Mouse (Mus musculus): Measurements from ENCODE around the gene Ky.

Ky gene

GRCm38 (mm10) chr9:102504716-102505378, 703 bp upstream of the Ky start:
- no peak for DNase-seq

- no peak for DNase-seq
Measured at GRCm38 (mm10) chr9:102508315-102508714, 2.8 kb downstream of the Ky start.

- DNase-seq = no peak
Measured at GRCm38 (mm10) chr9:102511423-102511822, 5.9 kb downstream of the Ky start.

- no peak for DNase-seq
Measured at GRCm38 (mm10) chr9:102513578-102513977, 8.0 kb downstream of the Ky start.

GRCm38 (mm10) chr9:102518443-102518842, 12.9 kb downstream of the Ky start:
- DNase-seq = no peak

GRCm38 (mm10) chr9:102521396-102521795, 15.8 kb downstream of the Ky start:
- DNase-seq = peak; percentile 7

GRCm38 (mm10) chr9:102528106-102528505, 22.6 kb downstream of the Ky start:
- no peak for DNase-seq

- DNase-seq = no peak
Measured at GRCm38 (mm10) chr9:102528561-102528960, 23.0 kb downstream of the Ky start.

GRCm38 (mm10) chr9:102529008-102529407, 23.5 kb downstream of the Ky start:
- no peak for DNase-seq

- DNase-seq = no peak
Measured at GRCm38 (mm10) chr9:102531051-102531892, 25.7 kb downstream of the Ky start.

GRCm38 (mm10) chr9:102536968-102537367, 31.4 kb downstream of the Ky start:
- no peak for DNase-seq

- no peak for DNase-seq
Measured at GRCm38 (mm10) chr9:102539699-102540098, 34.1 kb downstream of the Ky start.

GRCm38 (mm10) chr9:102541666-102542065, 36.1 kb downstream of the Ky start:
- no peak for DNase-seq

- DNase-seq = no peak
Measured at GRCm38 (mm10) chr9:102542540-102542939, 37.0 kb downstream of the Ky start.

GRCm38 (mm10) chr9:102543761-102544115, 38.2 kb downstream of the Ky start:
- DNase-seq = no peak

GRCm38 (mm10) chr9:102544116-102544772, 38.7 kb downstream of the Ky start:
- no peak for DNase-seq

- DNase-seq = peak; percentile 74
Measured at GRCm38 (mm10) chr9:102544773-102545366, 39.3 kb downstream of the Ky start.

- no peak for DNase-seq
Measured at GRCm38 (mm10) chr9:102545406-102546255, 40.1 kb downstream of the Ky start.

GRCm38 (mm10) chr9:102546256-102547027, 40.9 kb downstream of the Ky start:
- DNase-seq = no peak

- DNase-seq = no peak
Measured at GRCm38 (mm10) chr9:102547028-102547354, 41.4 kb downstream of the Ky start.

GRCm38 (mm10) chr9:102549211-102549610, 43.7 kb downstream of the Ky start:
- no peak for DNase-seq

GRCm38 (mm10) chr9:102551771-102552170, 46.2 kb downstream of the Ky start:
- peak; percentile 44 for DNase-seq

All from kidney, adult 9 months (tissue).